Mouse (Mus musculus) T-helper 17 cell (primary cell): ENCODE measurements around the gene Mrpl17.
"Not testable (repeated sequence)": the region's sequence is repeated elsewhere in the genome, so short reads cannot be mapped to it uniquely, and the experiment has no call there.

Experiments
- in situ Hi-C, 2 experiments: fragments of 300-600 bp; cut with MboI, MseI; formaldehyde crosslinking; loops; 1 replicate in 1 of 2; 2 replicates in 1 of 2; pipeline ENCODE4 v1.15.1; 2025; ENCODE audit warnings: high pct_unique_total_duplicates in 2 of 2

The Mrpl17 gene

DNA sequence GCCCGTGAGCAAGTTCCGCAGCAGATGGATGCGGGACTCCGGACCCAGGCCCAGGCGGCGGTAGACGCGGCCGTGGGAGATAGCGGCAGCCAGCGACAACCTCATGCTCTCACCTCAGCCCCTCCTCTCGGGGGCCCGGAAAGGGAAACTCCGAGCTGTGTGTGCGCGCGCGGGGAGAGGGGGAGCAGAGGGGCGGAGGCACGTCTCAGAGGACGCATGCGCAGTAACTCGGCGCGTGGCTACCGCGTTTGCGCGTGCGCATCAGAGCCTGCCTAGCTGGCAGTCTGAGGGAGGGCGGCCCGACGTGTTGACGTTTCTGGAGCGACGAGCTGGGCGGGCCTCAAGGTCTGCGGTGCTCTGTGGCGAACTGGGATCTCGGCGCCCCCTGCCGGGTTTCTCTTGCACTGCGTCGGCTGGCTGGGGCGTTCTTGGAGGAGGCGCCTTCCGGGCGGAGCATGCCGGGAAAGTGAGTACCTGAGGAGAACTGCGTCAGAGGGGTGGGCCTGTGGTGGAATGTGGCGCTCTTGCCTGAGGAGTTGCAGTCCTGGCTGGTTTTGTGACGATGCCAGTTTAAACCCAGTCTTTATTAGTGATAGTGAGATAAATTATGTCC, at the start of gene Mrpl17:
Gene Mrpl17, minus strand, starts transcription at position 223 of the 613 bp plus-strand sequence.
- in situ Hi-C loops: loop anchor here in 1 of 2 experiments (10.0 kb wide), 1 partner anchor 144 kb away; the partner anchor contains the start of gene Gm4070

- in situ Hi-C loops: not testable (repeated sequence)
Observed at GRCm38 (mm10) chr7:105855718-105856560, 45.0 kb upstream of the Mrpl17 start.

DNA sequence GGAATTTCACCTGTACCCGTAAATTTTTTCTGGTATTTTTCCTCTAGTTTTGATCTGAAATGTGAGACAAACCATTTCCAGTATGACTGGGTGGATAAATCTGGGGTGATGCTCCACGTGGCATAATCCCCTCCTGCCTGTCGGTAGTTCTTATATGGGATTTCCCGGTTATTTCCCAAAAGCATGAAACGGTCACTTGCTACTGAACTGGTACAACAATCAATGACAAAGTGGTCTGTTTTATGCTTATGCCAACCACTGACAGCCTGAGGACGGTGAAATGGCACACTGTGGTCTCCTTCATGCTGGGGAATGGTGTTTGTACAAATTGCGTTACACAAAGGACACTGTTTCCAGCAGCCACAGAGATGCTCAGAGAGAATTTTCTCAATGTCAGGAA, 13.4 kb upstream of the Mrpl17 start:
- in situ Hi-C loops: no loop called here

DNA sequence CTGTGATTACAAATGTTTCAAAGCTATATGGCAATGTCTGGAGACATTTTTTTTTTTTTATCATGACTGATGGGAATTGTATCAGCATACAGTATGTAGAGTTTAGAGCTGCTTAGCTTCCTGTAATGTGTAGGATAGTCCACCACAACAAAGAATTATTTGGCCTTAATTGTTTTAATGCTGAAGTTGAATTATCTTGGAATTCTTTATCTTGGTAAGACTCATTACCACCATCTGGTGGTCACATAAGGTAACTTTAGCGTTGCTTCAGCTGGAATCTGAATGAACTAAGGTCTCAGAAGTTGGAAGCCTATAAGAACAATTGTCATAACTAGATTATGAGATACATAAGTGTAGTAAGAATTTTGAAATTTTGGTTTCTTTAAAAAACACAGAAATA, 7.6 kb upstream of the Mrpl17 start:
- in situ Hi-C loops: loop anchor here (5.0 to 10.0 kb wide), 2 partner anchors 136 to 139 kb away; partner anchors contain the start of gene Gm4070 (in 1 of the 2)

GRCm38 (mm10) chr7:105816736-105817135, 5.8 kb upstream of the Mrpl17 start:
- in situ Hi-C loops: loop anchor here (5.0 to 10.0 kb wide), 2 partner anchors 138 to 141 kb away; partner anchors contain the start of gene Gm4070 (in 1 of the 2)

GRCm38 (mm10) chr7:105813326-105813725, 2.4 kb upstream of the Mrpl17 start:
- in situ Hi-C loops: loop anchor here in 1 of 2 experiments (10.0 kb wide), 1 partner anchor 141 kb away; the partner anchor contains the start of gene Gm4070

- in situ Hi-C loops: loop anchor here in 1 of 2 experiments (10.0 kb wide), 1 partner anchor 142 kb away; the partner anchor contains the start of gene Gm4070
Observed at GRCm38 (mm10) chr7:105812566-105812965, 1.7 kb upstream of the Mrpl17 start.

- in situ Hi-C loops: loop anchor here in 1 of 2 experiments (10.0 kb wide), 1 partner anchor 143 kb away; the partner anchor contains the start of gene Gm4070
Observed at GRCm38 (mm10) chr7:105811516-105811915, 617 bp upstream of the Mrpl17 start.

DNA sequence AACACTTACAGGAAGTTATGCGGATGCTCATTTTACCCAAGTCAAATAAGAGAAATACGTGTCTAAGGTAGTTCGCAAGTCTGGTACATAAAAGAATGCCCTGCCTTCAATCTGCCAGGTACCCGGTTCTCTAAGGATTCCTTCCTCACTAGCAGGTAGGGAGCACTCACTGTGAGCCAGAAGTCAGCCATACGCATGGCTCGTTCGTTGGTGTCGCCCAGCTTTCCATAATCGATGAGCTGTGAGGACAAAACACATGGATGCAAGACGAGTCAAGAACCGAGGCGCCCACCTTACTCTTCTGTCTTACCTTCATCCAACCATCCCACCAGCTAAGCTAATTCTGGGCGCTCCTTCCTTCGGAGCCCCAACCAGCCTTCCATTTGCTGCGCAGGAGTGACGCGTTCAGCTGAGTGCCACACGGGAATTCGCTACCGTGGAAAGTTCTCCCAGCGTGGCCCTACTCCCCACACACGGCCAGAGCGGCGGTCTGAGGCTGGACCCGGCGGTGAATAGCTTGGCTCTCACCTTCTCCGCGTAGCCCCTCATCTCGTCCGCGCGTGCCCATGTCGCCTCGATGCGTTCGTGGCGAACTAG, 521 bp downstream of the Mrpl17 start:
- in situ Hi-C loops: loop anchor here in 1 of 2 experiments (10.0 kb wide), 1 partner anchor 144 kb away; the partner anchor contains the start of gene Gm4070

DNA sequence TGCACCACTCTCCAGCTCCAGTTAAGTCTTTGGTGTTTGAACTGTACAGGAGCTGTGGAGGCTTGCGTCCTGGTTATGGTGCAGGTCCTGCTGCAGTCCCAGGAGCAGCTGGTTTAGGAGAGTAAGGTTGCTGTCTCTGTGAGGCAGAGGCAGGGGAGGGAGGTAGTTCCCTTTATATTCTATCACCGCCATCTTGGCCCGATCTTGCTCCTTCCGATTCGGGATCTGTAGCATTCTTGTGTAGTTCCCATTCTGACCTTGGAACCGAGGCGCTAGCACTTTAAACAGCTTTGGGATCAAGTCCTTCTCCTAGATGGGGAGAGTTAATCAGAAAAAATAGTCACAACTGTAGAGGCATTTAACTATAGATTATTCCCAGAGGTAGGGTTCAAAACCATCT, 1.1 kb downstream of the Mrpl17 start:
- in situ Hi-C loops: loop anchor here (5.0 to 10.0 kb wide), 4 partner anchors 58 to 168 kb away; partner anchors contain the start of genes Arfip2 (in 1 of the 2), Gm4070 (in 1 of the 2), Gm45799 (in 1 of the 2) and Ilk (in 1 of the 2)

DNA sequence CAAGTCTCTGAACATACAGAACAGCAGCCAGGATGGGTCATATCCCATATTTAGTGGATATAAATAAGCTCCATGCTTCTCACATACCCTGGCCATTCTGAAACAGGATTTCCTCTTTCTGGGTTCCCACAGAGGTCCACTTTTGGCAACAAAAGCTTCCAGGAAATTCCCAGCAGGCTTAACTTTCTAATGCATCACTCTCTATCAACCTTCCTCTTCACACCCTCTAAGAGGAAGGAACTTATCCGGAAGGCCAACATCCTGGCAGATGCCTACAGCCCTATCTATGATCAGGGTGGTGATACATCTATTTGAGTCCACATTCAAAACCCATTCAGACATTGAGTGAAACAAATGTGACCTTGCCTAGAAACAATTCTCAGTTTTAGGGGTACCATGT, 2.5 kb downstream of the Mrpl17 start:
- in situ Hi-C loops: loop anchor here (5.0 kb wide), 3 partner anchors 56 to 166 kb away; partner anchors contain the start of genes Arfip2 (in 1 of the 2), Gm45799 (in 1 of the 2), Ilk (in 1 of the 2) and Rrp8 (in 1 of the 2)

DNA sequence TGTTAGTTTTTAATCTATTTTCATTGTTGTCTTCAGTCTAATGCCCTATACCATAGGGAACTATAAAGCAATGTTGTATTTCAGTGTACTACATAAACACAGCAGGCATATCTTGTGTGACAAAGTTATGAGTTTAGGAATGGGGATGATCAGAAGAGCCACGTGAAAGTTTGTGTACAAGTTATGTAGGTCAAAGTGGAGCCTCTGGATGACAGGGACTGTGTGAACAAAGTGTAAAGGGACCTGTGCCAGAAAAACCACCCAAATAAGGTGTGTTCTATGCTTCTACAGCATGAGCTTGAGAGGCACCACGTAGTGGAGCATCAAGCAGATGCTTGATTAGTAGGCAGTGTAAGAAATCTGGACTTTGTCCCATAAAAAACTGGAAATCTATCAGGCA, 4.2 kb downstream of the Mrpl17 start:
- in situ Hi-C loops: loop anchor here (5.0 kb wide), 3 partner anchors 54 to 164 kb away; partner anchors contain the start of genes Arfip2 (in 1 of the 2), Gm45799 (in 1 of the 2), Ilk (in 1 of the 2) and Rrp8 (in 1 of the 2)

DNA sequence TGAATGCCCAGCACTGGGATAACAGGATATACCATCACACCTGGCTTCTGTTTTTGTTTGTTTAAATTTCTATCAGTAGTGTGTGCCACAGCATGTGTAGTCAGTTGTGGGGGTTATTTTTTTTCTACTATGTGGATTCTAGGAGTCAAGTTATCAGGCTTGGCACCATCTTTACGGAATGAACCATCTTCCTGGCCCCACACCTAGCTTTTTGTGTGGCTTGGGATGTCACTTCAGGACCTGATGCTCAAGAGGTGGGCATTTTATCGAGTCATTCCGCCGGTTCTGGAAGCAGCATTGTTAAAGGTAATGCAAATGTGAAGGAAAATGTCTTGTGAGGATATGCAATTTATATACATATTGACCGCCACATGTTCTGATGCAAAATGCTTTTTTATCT, 4.8 kb downstream of the Mrpl17 start:
- in situ Hi-C loops: loop anchor here (5.0 kb wide), 3 partner anchors 54 to 164 kb away; partner anchors contain the start of genes Arfip2 (in 1 of the 2), Gm45799 (in 1 of the 2), Ilk (in 1 of the 2) and Rrp8 (in 1 of the 2)

GRCm38 (mm10) chr7:105803428-105803827, 7.5 kb downstream of the Mrpl17 start:
- in situ Hi-C loops: no loop called here

- in situ Hi-C loops: no loop called here
Observed at GRCm38 (mm10) chr7:105802771-105803170, 8.1 kb downstream of the Mrpl17 start.

- in situ Hi-C loops: no loop called here
Observed at GRCm38 (mm10) chr7:105802312-105802711, 8.6 kb downstream of the Mrpl17 start.

GRCm38 (mm10) chr7:105796972-105797371, 13.9 kb downstream of the Mrpl17 start:
- in situ Hi-C loops: no loop called here

DNA sequence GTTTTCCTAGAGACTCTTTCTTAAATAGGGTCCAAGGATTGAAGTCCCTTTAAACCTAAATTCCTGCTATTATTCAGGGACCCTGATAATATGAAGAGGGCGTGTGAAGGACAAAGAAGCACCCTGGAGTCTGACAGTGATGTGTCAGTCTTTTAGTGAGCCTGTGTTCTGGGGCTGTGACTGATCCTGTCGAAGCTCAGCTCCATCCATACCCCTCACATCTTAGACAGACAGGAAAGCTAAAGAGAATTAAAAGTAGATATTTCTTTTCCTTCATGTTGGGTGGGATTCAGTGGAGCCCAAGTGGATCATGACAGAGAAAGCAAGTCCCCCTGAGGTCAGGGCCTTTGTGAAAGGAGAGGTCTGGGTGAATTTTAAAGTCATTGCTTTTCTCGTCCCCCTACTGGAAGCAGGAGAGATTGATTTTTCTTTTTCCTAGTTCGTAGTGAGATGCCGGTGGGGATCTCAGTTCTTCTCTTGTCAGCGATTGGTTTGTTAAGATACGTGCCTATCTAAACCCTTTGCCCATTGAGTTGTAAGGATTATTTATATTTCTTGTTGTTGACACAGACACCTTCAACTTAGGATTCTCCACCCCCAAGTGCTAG, 15.0 kb downstream of the Mrpl17 start:
- in situ Hi-C loops: no loop called here

- in situ Hi-C loops: no loop called here
Observed at GRCm38 (mm10) chr7:105793701-105794100, 17.2 kb downstream of the Mrpl17 start.

- in situ Hi-C loops: no loop called here
Observed at GRCm38 (mm10) chr7:105791147-105791546, 19.8 kb downstream of the Mrpl17 start.
